Mouse (Mus musculus): Measurements from ENCODE around the gene Slc35b2. TPM values are rescaled to one million over a fixed set of nuclear protein-coding genes. Genes with fewer than 3 reads are reported as not detected.

The Slc35b2 gene
- polyA plus RNA-seq, 1 experiment from 2014 or later, result 91.5 TPM

GRCm38 (mm10) chr17:45568990-45569389 lies 5.3 kb downstream of the Slc35b2 start:
- Histone ChIP-seq H3K36me3 (ENCODE audit: control insufficient read depth, insufficient read depth) (peaks cover 49% of the 10 kb centered on the region), H3K4me1 (replicated peaks; ENCODE audit: control insufficient read depth, insufficient read depth, low read length) (peaks cover 26% of the 10 kb centered on the region), H3K9me3 (ENCODE audit: control insufficient read depth, low read length) (no peaks in the 10 kb centered on the region), H3K9ac (replicated peaks; ENCODE audit: low read depth, low read length) (no peak overlapping the region), H3K27ac (ENCODE audit: low read length) (no peak overlapping the region), H3K4me2 (ENCODE audit: low read length) (no peak overlapping the region), H3K4me3 (replicated peaks; ENCODE audit: low read length) (no peak overlapping the region), H3K27me3 (replicated peaks; ENCODE audit: control insufficient read depth, insufficient read depth, low read length) (no peaks in the 10 kb centered on the region)
- no peak for ATAC-seq
- WGBS, result 84% methylated on average over 12 of the region's 12 CpGs

- no peak overlapping the region for H3K4me2 ChIP-seq (ENCODE audit: low read length)
- 85% methylated on average over 4 of the region's 4 CpGs for WGBS
- H3K4me1 ChIP-seq (replicated peaks; ENCODE audit: control insufficient read depth, insufficient read depth, low read length), result peaks cover 28% of the 10 kb centered on the region
- no peaks in the 10 kb centered on the region for H3K27me3 ChIP-seq (replicated peaks; ENCODE audit: control insufficient read depth, insufficient read depth, low read length)
- H3K9me3 ChIP-seq (ENCODE audit: control insufficient read depth, low read length), result no peaks in the 10 kb centered on the region
- H3K36me3 ChIP-seq (ENCODE audit: control insufficient read depth, insufficient read depth), result peaks cover 49% of the 10 kb centered on the region
- no peak overlapping the region for H3K27ac ChIP-seq (ENCODE audit: low read length)
- no peak overlapping the region for H3K4me3 ChIP-seq (replicated peaks; ENCODE audit: low read length)
- no peak overlapping the region for H3K9ac ChIP-seq (replicated peaks; ENCODE audit: low read depth, low read length)
- no peak for ATAC-seq
Measured at GRCm38 (mm10) chr17:45569999-45570398, 6.3 kb downstream of the Slc35b2 start.

- H3K4me2 ChIP-seq (ENCODE audit: low read length), result peak overlapping the region; percentile 77
- no peaks in the 10 kb centered on the region for H3K9me3 ChIP-seq (ENCODE audit: control insufficient read depth, low read length)
- no peaks in the 10 kb centered on the region for H3K27me3 ChIP-seq (replicated peaks; ENCODE audit: control insufficient read depth, insufficient read depth, low read length)
- peak; percentile 42 for ATAC-seq
- peaks cover 22% of the 10 kb centered on the region for H3K4me1 ChIP-seq (replicated peaks; ENCODE audit: control insufficient read depth, insufficient read depth, low read length)
- H3K9ac ChIP-seq (replicated peaks; ENCODE audit: low read depth, low read length), result peak overlapping the region; percentile 99
- peak overlapping the region; percentile 100 for H3K4me3 ChIP-seq (replicated peaks; ENCODE audit: low read length)
- H3K27ac ChIP-seq (ENCODE audit: low read length), result peak overlapping the region; percentile 98
- H3K36me3 ChIP-seq (ENCODE audit: control insufficient read depth, insufficient read depth), result peaks cover 38% of the 10 kb centered on the region
- under 1% methylated on average over 51 of the region's 57 CpGs for WGBS
Measured at GRCm38 (mm10) chr17:45572103-45573086, 8.7 kb downstream of the Slc35b2 start.

- H3K27me3 ChIP-seq (replicated peaks; ENCODE audit: control insufficient read depth, insufficient read depth, low read length), result no peaks in the 10 kb centered on the region
- peak within 1 kb of the TSS; percentile 99 for H3K9ac ChIP-seq (replicated peaks; ENCODE audit: low read depth, low read length)
- H3K9me3 ChIP-seq (ENCODE audit: control insufficient read depth, low read length), result no peaks in the 10 kb centered on the region
- H3K27ac ChIP-seq (ENCODE audit: low read length), result peak within 1 kb of the TSS; percentile 98
- ATAC-seq, result peak; percentile 76
- WGBS, result under 1% methylated on average over 41 of the region's 41 CpGs
- peaks cover 22% of the 10 kb centered on the region for H3K4me1 ChIP-seq (replicated peaks; ENCODE audit: control insufficient read depth, insufficient read depth, low read length)
- peak within 1 kb of the TSS; percentile 100 for H3K4me3 ChIP-seq (replicated peaks; ENCODE audit: low read length)
- H3K4me2 ChIP-seq (ENCODE audit: low read length), result peak within 1 kb of the TSS; percentile 77
- H3K36me3 ChIP-seq (ENCODE audit: control insufficient read depth, insufficient read depth), result peaks cover 33% of the 10 kb centered on the region
Measured at GRCm38 (mm10) chr17:45573087-45573779, 9.6 kb downstream of the Slc35b2 start, which contains the start of gene Hsp90ab1. TSS of gene Hsp90ab1 (minus strand) at chr17:45573271.

GRCm38 (mm10) chr17:45573780-45574123 lies 10.1 kb downstream of the Slc35b2 start:
- no peaks in the 10 kb centered on the region for H3K9me3 ChIP-seq (ENCODE audit: control insufficient read depth, low read length)
- H3K9ac ChIP-seq (replicated peaks; ENCODE audit: low read depth, low read length), result peak overlapping the region; percentile 74
- peaks cover 22% of the 10 kb centered on the region for H3K4me1 ChIP-seq (replicated peaks; ENCODE audit: control insufficient read depth, insufficient read depth, low read length)
- peaks cover 28% of the 10 kb centered on the region for H3K36me3 ChIP-seq (ENCODE audit: control insufficient read depth, insufficient read depth)
- ATAC-seq, result peak; percentile 56
- peak overlapping the region; percentile 98 for H3K27ac ChIP-seq (ENCODE audit: low read length)
- peak overlapping the region; percentile 77 for H3K4me2 ChIP-seq (ENCODE audit: low read length)
- under 1% methylated on average over 18 of the region's 18 CpGs for WGBS
- peak overlapping the region; percentile 100 for H3K4me3 ChIP-seq (replicated peaks; ENCODE audit: low read length)
- H3K27me3 ChIP-seq (replicated peaks; ENCODE audit: control insufficient read depth, insufficient read depth, low read length), result no peaks in the 10 kb centered on the region

- Histone ChIP-seq H3K4me3 (replicated peaks; ENCODE audit: low read length) (peak overlapping the region; percentile 100), H3K9me3 (ENCODE audit: control insufficient read depth, low read length) (no peaks in the 10 kb centered on the region), H3K27ac (ENCODE audit: low read length) (peak overlapping the region; percentile 98), H3K4me2 (ENCODE audit: low read length) (peak overlapping the region; percentile 77), H3K36me3 (ENCODE audit: control insufficient read depth, insufficient read depth) (peaks cover 23% of the 10 kb centered on the region), H3K9ac (replicated peaks; ENCODE audit: low read depth, low read length) (peak overlapping the region; percentile 74), H3K27me3 (replicated peaks; ENCODE audit: control insufficient read depth, insufficient read depth, low read length) (no peaks in the 10 kb centered on the region), H3K4me1 (replicated peaks; ENCODE audit: control insufficient read depth, insufficient read depth, low read length) (peaks cover 22% of the 10 kb centered on the region)
- peak; percentile 79 for ATAC-seq
- WGBS, result 1% methylated on average over 17 of the region's 17 CpGs
Measured at GRCm38 (mm10) chr17:45574129-45574761, 10.6 kb downstream of the Slc35b2 start.

- H3K4me3 ChIP-seq (replicated peaks; ENCODE audit: low read length), result no peak overlapping the region
- no peak overlapping the region for H3K4me2 ChIP-seq (ENCODE audit: low read length)
Measured at GRCm38 (mm10) chr17:45575123-45575897, 11.6 kb downstream of the Slc35b2 start.

GRCm38 (mm10) chr17:45578242-45578641 lies 14.6 kb downstream of the Slc35b2 start:
- H3K27me3 ChIP-seq (replicated peaks; ENCODE audit: control insufficient read depth, insufficient read depth, low read length), result no peaks in the 10 kb centered on the region
- no peak overlapping the region for H3K4me3 ChIP-seq (replicated peaks; ENCODE audit: low read length)
- no peak for ATAC-seq
- 51% methylated on average over 5 of the region's 5 CpGs for WGBS
- no peaks in the 10 kb centered on the region for H3K36me3 ChIP-seq (ENCODE audit: control insufficient read depth, insufficient read depth)
- H3K27ac ChIP-seq (ENCODE audit: low read length), result no peak overlapping the region
- H3K9ac ChIP-seq (replicated peaks; ENCODE audit: low read depth, low read length), result no peak overlapping the region
- H3K4me1 ChIP-seq (replicated peaks; ENCODE audit: control insufficient read depth, insufficient read depth, low read length), result peaks cover 11% of the 10 kb centered on the region
- H3K9me3 ChIP-seq (ENCODE audit: control insufficient read depth, low read length), result no peaks in the 10 kb centered on the region
- no peak overlapping the region for H3K4me2 ChIP-seq (ENCODE audit: low read length)

More at GRCm38 (mm10) chr17:45575123-45575897, 11.6 kb downstream of the Slc35b2 start:
- Histone ChIP-seq H3K9ac (replicated peaks; ENCODE audit: low read depth, low read length) (no peak overlapping the region), H3K36me3 (ENCODE audit: control insufficient read depth, insufficient read depth) (peaks cover 12% of the 10 kb centered on the region), H3K27ac (ENCODE audit: low read length) (peak overlapping the region; percentile 98), H3K27me3 (replicated peaks; ENCODE audit: control insufficient read depth, insufficient read depth, low read length) (no peaks in the 10 kb centered on the region), H3K4me1 (replicated peaks; ENCODE audit: control insufficient read depth, insufficient read depth, low read length) (peaks cover 22% of the 10 kb centered on the region), H3K9me3 (ENCODE audit: control insufficient read depth, low read length) (no peaks in the 10 kb centered on the region)
- WGBS, result 87% methylated on average over 8 of the region's 8 CpGs
- no peak for ATAC-seq
